Mouse (Mus musculus) lung, postnatal 0 days (tissue): ENCODE measurements around the gene Klhl9. TPM values are rescaled to one million over a fixed set of nuclear protein-coding genes. Genes with fewer than 3 reads are reported as not detected.
A peak's percentile ranks its signal among the peaks of the same experiment; 100 is the strongest.

ENCODE experiments used
- ATAC-seq: fragments of 200-750 bp; cut with Nextera tagmentation; 2 replicates; pipeline ENCODE4 v1.8.0; 2017; ENCODE audit warnings: moderate library complexity
- DNase-seq: peaks from one replicate; pipeline ENCODE4 v3.0.0-alpha.2; 2016; ENCODE audit warnings: low spot score
- H3K27ac ChIP-seq: fragments of 300-500 bp; sonication (generic); 2 replicates; pipeline ENCODE4 v1.5.1; 2014; ENCODE audit warnings: antibody characterized with exemption, mild to moderate bottlenecking, low read length, mixed read lengths
- H3K27me3 ChIP-seq: fragments of 300-500 bp; sonication (generic); replicated peaks from 2 replicates; pipeline ENCODE4 v1.6.1; 2014; ENCODE audit warnings: low read length, mixed read lengths; ENCODE audit not compliant: insufficient read depth
- H3K36me3 ChIP-seq: fragments of 300-500 bp; sonication (generic); 2 replicates; pipeline ENCODE4 v1.6.1; 2014; ENCODE audit warnings: low read length, mixed read lengths; ENCODE audit not compliant: insufficient read depth
- H3K4me1 ChIP-seq: fragments of 300-500 bp; sonication (generic); 2 replicates; pipeline ENCODE4 v1.6.1; 2014; ENCODE audit warnings: antibody characterized with exemption, low read depth, low read length, mixed read lengths; ENCODE audit not compliant: insufficient read depth
- H3K4me2 ChIP-seq: fragments of 300-500 bp; sonication (generic); replicated peaks from 2 replicates; pipeline ENCODE4 v1.6.1; 2014; ENCODE audit warnings: low read depth, mild to moderate bottlenecking, low read length, moderate library complexity, mixed read lengths
- H3K4me3 ChIP-seq: fragments of 300-500 bp; sonication (generic); 2 replicates; pipeline ENCODE4 v1.5.1; 2014; ENCODE audit warnings: low read depth, low read length
- H3K9ac ChIP-seq: fragments of 300-500 bp; sonication (generic); replicated peaks from 2 replicates; pipeline ENCODE4 v1.6.1; 2014; ENCODE audit warnings: low read depth, mild to moderate bottlenecking
- H3K9me3 ChIP-seq: fragments of 300-500 bp; sonication (generic); 2 replicates; pipeline ENCODE4 v1.6.1; 2016; ENCODE audit warnings: low read length, mixed read lengths
- CTCF ChIP-seq: IDR thresholded peaks from 2 replicates; pipeline ENCODE4 v1.5.1; 2016; ENCODE audit warnings: antibody characterized with exemption, mild to moderate bottlenecking
- EP300 ChIP-seq: IDR thresholded peaks from 2 replicates; pipeline ENCODE4 v1.6.1; 2016; ENCODE audit warnings: antibody characterized with exemption, mild to moderate bottlenecking, control low read depth
- WGBS: fragments of 180-500 bp; shearing (Covaris S2); extraction: QIAGEN DNeasy Blood & Tissue Kit; methylation state at CpG from one replicate; pipeline ENCODE4 v1.1.7; 2014; 5-methylcytosine and 5-hydroxymethylcytosine counted together
- polyA plus RNA-seq: library from polyadenylated mRNA; unstranded; fragments of >200 nt; fragmentation: Nextera tagmentation; extraction: Ambion mirVana; gene quantifications from 2 replicates; pipeline ENCODE4 v1.2.1, GENCODE M21; 2015

Klhl9 gene
- polyA plus RNA-seq, 1 experiment from 2014 or later: 54.1 TPM

GRCm38 (mm10) chr4:88718715-88719114 is 3.5 kb downstream of the Klhl9 start:
- no peak overlapping the region for H3K9ac ChIP-seq
- no peak for TF ChIP-seq EP300
- TF ChIP-seq CTCF: no peak
- DNase-seq (no peak), ATAC-seq (no peak)
- WGBS: 19% methylated on average over 1 of the region's 1 CpGs
- H3K9me3 ChIP-seq: no peaks in the 10 kb centered on the region
- H3K4me1 ChIP-seq: peaks cover 23% of the 10 kb centered on the region; the same call in 1 of the 2 replicates
- no peaks in the 10 kb centered on the region for H3K27me3 ChIP-seq
- peak overlapping the region; percentile 48 for H3K4me2 ChIP-seq
- peak overlapping the region; percentile 31 for H3K4me3 ChIP-seq
- H3K36me3 ChIP-seq: no peaks in the 10 kb centered on the region
- H3K27ac ChIP-seq: no peak overlapping the region

- Histone ChIP-seq H3K9me3 (no peaks in the 10 kb centered on the region), H3K4me2 (no peak overlapping the region), H3K27ac (no peak overlapping the region), H3K4me1 (peaks cover 9% of the 10 kb centered on the region; the same call in 1 of the 2 replicates), H3K9ac (no peak overlapping the region), H3K4me3 (no peak overlapping the region), H3K36me3 (no peaks in the 10 kb centered on the region), H3K27me3 (no peaks in the 10 kb centered on the region)
- TF ChIP-seq CTCF: no peak
- no peak for TF ChIP-seq EP300
- ATAC-seq (no peak), DNase-seq (no peak)
These were observed 7.2 kb downstream of the Klhl9 start for GRCm38 (mm10) chr4:88715059-88715458.

- WGBS: 46% methylated on average over 1 of the region's 1 CpGs
- H3K4me2 ChIP-seq: no peak overlapping the region
- H3K9me3 ChIP-seq: no peaks in the 10 kb centered on the region
- H3K4me3 ChIP-seq: no peak overlapping the region
- DNase-seq: no peak
- no peak overlapping the region for H3K9ac ChIP-seq
- peaks cover 8% of the 10 kb centered on the region; the same call in 1 of the 2 replicates for H3K4me1 ChIP-seq
- no peak overlapping the region for H3K27ac ChIP-seq
- H3K36me3 ChIP-seq: no peaks in the 10 kb centered on the region
- no peak for ATAC-seq
- TF ChIP-seq EP300 (no peak), CTCF (no peak)
- no peaks in the 10 kb centered on the region for H3K27me3 ChIP-seq
These were observed 8.0 kb downstream of the Klhl9 start for GRCm38 (mm10) chr4:88714281-88714680.

GRCm38 (mm10) chr4:88707128-88707826 is 15.0 kb downstream of the Klhl9 start:
- ATAC-seq: peak; percentile 74
- Histone ChIP-seq H3K4me3 (no peak overlapping the region), H3K4me2 (no peak overlapping the region), H3K36me3 (no peaks in the 10 kb centered on the region), H3K27ac (0 out of 2 replicates have a peak overlapping the region, but pooled peaks have one; percentile 34), H3K9me3 (no peaks in the 10 kb centered on the region), H3K9ac (no peak overlapping the region), H3K27me3 (no peaks in the 10 kb centered on the region), H3K4me1 (no peaks in the 10 kb centered on the region)
- TF ChIP-seq CTCF: no peak
- peak; percentile 45; the same call in 1 of the 2 replicates for TF ChIP-seq EP300
- peak; percentile 73 for DNase-seq
- 78% methylated on average over 1 of the region's 1 CpGs for WGBS

GRCm38 (mm10) chr4:88705924-88706323 is 16.3 kb downstream of the Klhl9 start:
- Histone ChIP-seq H3K4me3 (no peak overlapping the region), H3K36me3 (no peaks in the 10 kb centered on the region), H3K9ac (no peak overlapping the region), H3K27me3 (no peaks in the 10 kb centered on the region), H3K9me3 (no peaks in the 10 kb centered on the region), H3K4me2 (no peak overlapping the region), H3K4me1 (no peaks in the 10 kb centered on the region), H3K27ac (no peak overlapping the region)
- TF ChIP-seq CTCF (no peak), EP300 (no peak)
- no peak for DNase-seq
- ATAC-seq: no peak
- WGBS: 37% methylated on average over 3 of the region's 3 CpGs

- WGBS: 83% methylated on average over 1 of the region's 1 CpGs
- TF ChIP-seq EP300 (no peak), CTCF (no peak)
- H3K4me2 ChIP-seq: no peak overlapping the region
- no peaks in the 10 kb centered on the region for H3K36me3 ChIP-seq
- no peak for DNase-seq
- no peaks in the 10 kb centered on the region for H3K9me3 ChIP-seq
- H3K9ac ChIP-seq: no peak overlapping the region
- no peak overlapping the region for H3K4me3 ChIP-seq
- no peaks in the 10 kb centered on the region for H3K27me3 ChIP-seq
- no peaks in the 10 kb centered on the region for H3K4me1 ChIP-seq
- no peak for ATAC-seq
- no peak overlapping the region for H3K27ac ChIP-seq
These were observed 23.0 kb downstream of the Klhl9 start for GRCm38 (mm10) chr4:88699301-88699700.
